Mouse (Mus musculus) megakaryocyte progenitor cell, adult 5-6 weeks (primary cell): Measurements from ENCODE around the gene Hist1h1b. TPM values are rescaled to one million over a fixed set of nuclear protein-coding genes. Genes with fewer than 3 reads are reported as not detected.

ENCODE experiments used
- ATAC-seq: replicated peaks from 2 replicates; pipeline ENCODE4 v1.8.0; 2016; ENCODE audit warnings: mild to moderate bottlenecking, moderate TSS enrichment, inconsistent platforms; ENCODE audit not compliant: poor library complexity
- total RNA-seq, 2 experiments: library from RNA; stranded (forward) in 1 of 2; stranded (reverse) in 1 of 2; fragments of 157-497, 149-512 nt in 1 of 2; fragments of 200-1000 nt in 1 of 2; gene quantifications; 2 replicates each; pipeline versions ENCODE4 v1.2.3 to v1.2.4; 2015 to 2017

Hist1h1b gene
- total RNA-seq, 2 experiments from 2014 or later: 670 to 1,625 TPM

DNA sequence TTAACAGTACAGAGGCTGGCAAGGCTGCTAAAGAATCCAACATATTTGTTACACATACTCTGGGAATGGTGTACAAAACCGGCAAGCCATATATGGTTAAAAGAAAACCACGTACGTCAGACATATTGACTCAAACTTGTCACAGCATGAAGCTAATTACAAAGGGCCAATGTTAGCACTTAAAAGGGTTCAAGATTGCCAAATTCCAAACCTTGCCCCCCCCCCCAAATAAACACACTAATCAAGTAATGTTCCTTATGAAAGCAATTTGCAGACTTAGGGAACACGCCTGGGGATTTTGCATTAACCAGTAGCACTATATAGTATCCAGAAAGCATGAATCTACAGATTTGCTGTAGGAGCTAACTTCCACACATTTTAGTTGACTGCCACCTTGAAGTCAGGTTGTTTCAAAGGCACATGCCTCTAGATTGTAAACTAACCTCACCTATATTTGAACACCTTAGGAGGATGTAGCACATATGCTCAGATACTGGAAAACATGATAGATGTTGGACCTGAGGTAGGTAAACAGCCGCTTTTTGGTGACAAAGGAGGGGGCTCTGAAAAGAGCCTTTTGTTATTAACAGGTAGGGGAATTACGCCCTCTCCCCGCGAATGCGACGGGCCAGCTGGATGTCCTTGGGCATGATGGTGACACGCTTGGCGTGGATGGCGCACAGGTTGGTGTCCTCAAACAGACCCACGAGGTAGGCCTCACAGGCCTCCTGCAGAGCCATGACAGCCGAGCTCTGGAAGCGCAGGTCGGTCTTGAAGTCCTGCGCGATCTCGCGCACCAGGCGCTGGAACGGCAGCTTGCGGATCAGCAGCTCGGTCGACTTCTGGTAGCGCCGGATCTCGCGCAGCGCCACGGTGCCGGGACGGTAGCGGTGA, 2.2 kb upstream of the Hist1h1b start:
- ATAC-seq: peak; percentile 1; the same call in 1 of the 2 replicates

DNA sequence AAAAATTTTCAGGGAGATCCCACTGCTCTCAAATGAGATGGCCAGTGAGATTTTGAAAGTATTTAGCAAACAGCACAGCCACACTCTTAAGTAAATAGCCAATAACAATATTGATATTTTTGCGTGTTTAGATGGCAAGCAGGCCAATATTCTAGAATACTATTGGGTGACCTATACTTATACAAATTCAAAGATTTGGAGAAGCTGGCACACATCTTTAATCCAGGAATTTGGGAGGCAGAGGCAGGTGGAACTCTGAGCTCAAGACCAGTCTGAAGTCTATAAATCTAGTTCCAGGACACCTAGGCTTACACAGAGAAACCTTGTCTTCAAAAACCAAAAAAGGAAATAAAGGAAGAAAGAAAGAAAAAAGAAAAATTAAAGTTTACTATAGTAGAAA, 1.2 kb upstream of the Hist1h1b start:
- ATAC-seq: no peak

DNA sequence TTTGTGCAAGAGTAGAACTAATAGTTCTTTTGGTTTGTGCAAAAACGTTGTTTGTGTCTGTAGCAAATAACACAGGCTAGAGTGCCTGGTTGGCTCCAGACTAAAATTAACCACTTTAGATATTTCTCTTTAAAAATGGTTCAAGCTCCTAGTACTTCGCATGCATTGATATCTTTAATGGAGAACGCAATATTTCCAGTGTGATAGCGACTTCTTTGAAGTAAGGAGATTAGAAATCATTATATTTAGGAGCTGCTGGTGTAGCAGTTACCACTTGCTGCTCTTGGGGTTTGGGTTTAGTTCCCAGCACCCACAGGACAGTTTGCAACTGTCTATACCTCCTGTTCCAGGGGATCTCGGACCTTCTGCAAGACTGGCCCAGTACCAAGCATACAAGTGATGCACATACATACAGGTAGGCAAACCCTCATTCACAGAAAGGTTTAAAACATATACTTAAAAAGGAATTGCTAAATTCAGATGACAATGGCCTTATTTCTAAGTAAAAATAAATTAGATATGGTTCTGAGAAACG, 663 bp upstream of the Hist1h1b start:
- ATAC-seq: no peak

DNA sequence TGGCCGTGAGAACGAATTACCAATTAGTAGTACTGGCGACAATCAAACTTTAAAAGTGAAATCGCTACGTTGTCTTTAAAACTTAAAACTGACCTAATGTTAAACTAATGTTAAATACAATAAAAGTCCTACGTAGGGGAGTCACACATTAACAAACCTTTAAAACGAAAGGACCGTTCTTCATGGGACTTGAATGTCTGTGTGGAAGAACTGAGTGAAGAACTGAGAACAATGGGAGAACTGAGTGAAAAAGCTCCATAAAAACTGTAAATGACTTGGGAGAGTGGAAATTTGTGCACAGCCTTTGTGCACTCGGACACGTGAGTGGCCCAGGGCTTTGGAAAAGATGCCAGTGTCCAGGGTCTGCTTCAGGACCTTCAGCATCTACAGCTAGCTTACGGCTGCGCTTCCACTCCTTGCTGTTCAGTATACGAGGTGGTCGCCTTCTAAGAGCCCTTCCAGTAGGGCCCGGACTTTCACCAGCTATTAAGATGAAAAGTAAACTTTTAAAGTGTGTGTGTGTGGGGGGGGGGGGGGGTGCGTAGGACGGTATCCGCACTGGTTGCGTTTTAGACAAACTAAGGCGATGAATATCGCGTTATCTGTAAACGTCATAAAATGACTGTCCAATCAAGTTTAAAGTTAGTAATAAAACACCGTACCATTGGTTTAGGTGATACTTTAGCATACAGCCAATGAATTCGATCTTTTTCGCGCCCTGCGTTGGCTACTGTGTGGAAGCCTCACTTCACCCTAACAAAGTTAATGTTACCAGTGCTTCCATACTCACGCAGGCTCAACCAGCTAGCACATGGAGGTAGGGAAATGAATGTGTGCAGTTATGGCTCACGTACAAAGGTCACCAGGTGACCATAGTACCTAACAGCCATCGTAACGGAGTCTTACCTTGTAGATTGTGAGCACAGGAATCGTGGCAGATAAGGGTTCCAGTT, 1.3 kb downstream of the Hist1h1b start:
- ATAC-seq: peak; percentile 47

GRCm38 (mm10) chr13:21755707-21756106, 24.7 kb downstream of the Hist1h1b start:
- no peak for ATAC-seq

DNA sequence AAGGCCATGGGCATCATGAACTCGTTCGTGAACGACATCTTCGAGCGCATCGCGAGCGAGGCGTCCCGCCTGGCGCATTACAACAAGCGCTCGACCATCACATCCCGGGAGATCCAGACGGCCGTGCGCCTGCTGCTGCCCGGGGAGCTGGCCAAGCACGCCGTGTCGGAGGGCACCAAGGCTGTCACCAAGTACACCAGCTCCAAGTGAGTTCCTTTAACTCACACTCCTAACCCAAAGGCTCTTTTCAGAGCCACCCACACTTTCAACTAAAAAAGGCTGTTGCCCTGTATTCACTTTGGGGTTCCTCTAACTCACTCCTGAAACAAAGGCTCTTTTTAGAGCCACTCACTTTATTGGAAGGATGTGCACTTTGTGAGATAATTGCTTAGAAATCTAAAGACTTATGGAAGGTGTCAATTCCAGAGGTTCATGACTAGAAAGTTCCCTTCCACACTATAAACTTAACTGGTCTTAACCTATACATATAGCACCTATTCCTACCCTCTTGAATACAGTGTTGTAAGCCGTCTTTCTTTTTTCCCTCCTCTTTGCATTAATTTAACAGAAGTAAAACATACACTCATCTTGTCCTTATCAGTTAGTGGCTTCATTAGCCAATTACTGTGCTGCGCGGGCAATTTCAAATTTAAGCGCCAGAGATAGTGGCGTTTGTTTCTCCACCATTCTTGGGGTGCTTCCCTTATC, 26.0 kb downstream of the Hist1h1b start:
- peak; percentile 28 for ATAC-seq

- peak; percentile 74 for ATAC-seq
These were observed 26.7 kb downstream of the Hist1h1b start, which contains the start of the genes Hist1h2ak and Hist1h2bn for GRCm38 (mm10) chr13:21753524-21754285. Gene Hist1h2ak, minus strand, starts transcription at chr13:21753827. Gene Hist1h2bn, plus strand, starts transcription at chr13:21754123.

- peak; percentile 17 for ATAC-seq
These were observed 27.3 kb downstream of the Hist1h1b start for GRCm38 (mm10) chr13:21753051-21753523.

DNA sequence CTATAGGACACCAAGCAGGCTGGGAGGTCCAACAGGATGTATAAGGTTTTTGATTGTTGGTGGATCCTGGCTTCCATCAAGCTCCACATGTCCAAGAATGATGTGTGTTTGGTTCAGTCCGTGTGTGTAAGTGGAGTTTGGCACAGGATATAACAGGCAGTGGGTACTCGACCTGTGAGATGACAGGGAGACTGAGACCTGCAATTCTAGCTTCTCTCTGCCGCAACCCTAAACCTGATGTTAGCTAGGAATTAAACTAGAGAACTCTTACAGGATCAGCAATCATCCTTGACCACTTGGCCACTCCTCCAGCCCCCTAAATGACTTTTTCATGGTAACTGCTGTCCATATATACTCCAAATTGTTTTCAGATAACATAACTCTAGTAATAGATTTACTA, 28.1 kb downstream of the Hist1h1b start:
- no peak for ATAC-seq

- ATAC-seq: no peak
These were observed 28.6 kb downstream of the Hist1h1b start for GRCm38 (mm10) chr13:21751827-21752226.

DNA sequence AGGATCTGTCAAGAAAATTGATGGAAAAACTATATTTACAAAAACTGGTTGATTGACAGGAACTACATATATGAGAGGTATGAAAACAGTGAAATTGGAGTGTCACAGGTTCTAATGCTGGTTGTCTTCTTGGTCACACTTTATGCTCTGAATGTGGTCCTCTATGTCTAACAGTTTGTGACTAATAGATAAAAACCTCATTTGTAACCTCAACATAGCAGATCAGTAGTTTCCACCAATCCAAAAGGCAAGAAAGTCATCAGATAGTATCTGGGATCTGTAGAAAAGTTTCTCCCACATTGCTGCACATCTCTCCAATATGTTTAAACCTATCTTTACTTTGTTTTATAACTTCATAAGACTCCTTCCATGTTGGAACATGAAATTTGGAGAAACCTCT, 29.0 kb downstream of the Hist1h1b start:
- ATAC-seq: no peak

DNA sequence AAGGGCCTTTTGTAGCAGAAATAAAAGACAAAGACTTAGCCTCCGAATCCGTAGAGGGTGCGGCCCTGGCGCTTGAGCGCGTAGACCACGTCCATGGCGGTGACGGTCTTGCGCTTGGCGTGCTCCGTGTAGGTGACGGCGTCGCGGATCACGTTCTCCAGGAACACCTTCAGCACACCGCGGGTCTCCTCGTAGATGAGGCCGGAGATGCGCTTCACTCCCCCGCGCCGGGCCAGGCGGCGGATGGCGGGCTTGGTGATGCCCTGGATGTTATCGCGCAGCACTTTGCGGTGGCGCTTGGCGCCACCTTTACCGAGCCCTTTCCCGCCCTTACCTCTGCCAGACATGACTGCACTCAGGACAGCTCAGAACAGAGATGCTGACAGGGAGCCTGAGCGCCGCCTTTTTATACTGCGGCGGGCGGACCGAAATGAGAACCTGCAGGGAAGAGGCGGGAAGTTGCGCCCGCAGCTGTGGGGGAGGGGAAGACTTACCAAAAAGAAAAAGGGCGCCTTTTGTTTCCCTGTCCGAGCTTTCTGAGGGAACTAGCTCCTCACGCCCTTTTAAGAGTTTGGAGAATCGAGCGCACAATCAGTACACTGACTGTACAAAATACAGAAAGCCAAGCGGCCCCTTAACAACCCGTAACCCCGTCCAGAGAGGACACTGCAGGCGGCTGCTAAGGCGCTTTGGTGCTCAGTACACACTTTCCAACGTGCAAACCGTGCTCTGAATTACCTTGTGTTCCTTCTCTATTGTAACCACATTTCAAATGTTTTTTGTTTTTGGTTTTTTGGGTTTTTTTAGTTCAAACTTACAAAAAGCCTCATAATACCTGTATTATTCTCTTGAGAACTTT, 30.0 kb downstream of the Hist1h1b start, which contains the start of gene Hist1h4k:
Gene Hist1h4k (minus strand): TSS at position 347 of the 859 bp plus-strand sequence.
- peak; percentile 59 for ATAC-seq

DNA sequence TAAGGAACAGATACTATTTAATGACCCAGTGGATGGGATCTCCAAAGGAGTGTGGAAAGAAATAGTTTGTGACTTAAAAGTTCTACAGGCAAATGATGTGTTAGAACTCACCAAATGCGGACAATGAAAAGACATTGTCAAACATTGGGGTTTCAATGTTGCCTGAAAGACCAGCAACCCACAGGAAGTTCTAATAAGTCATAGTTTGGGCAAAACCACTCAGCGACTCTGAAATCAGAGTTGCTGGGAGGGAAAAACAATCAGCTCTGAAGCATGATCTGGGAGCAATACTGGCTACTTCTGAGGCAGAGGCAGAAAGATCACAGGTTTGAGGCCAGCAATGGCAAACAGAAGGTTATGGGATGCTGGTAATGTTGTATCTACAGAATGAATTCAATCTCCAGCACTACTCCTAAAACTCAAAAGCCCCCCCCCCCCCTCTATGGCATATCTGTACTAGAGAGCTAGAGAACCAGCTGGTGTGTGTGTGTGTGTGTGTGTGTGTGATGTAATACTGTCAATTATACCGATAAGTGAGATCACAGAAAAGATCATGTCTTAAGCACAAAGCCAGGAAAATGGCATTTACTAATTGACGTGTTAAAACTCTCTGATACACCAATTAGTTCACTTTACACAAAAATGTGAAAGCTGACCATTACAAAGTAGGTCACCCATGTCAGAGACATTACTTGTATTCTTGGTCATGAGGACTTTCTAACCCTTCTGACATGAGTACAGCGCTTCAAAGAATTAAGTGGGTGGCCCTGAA, 30.9 kb downstream of the Hist1h1b start:
- ATAC-seq: peak; percentile 13

- ATAC-seq: no peak
These were observed 35.4 kb downstream of the Hist1h1b start for GRCm38 (mm10) chr13:21745006-21745405.

GRCm38 (mm10) chr13:21734906-21735767, 45.3 kb downstream of the Hist1h1b start, which contains the start of gene Hist1h4j:
Gene Hist1h4j, plus strand, starts transcription at chr13:21735064.
- peak; percentile 81 for ATAC-seq

DNA sequence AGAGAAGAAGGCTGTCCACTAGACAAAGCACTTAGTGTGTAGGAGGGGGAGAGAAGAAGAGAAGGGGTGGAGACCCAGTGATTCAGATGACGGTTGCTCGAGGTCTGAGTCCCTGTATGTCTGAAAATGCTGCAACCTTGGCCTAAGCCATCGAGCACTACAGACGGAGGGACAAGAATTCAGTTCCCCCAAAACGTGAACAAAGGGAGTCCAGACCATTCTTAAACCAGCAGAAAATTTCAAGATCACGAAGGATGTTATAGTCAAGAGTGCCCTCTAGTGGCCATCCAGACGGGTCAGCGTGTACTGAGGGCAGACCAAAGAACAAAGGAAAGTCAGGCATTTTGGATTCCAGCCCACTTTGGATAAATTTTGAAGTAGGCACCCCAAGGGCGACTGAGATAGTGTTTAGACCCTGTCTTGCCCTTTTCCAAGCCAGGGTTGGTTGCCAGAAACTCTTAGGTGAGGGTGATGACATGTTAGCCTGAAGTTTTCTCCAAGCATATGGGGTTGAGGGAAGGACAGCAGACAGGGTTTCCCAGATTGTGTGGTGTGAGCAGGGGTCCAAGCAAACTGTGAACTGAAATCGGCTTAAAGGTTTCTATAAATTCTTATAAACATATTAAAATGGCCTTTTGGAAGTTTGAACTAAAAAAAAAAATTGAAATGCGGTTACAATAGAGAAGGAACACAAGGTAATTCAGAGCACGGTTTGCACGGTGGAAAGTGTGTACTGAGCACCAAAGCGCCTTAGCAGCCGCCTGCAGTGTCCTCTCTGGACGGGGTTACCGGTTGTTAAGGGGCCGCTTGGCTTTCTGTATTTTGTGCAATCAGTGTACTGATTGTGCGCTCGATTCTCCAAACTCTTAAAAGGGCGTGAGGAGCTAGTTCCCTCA, 46.2 kb downstream of the Hist1h1b start:
- peak; percentile 69 for ATAC-seq
